Mouse (Mus musculus): ENCODE data around the gene Mt4. TPM values are rescaled to one million over a fixed set of nuclear protein-coding genes. Genes with fewer than 3 reads are reported as not detected.
A peak's percentile ranks its signal among the peaks of the same experiment; 100 is the strongest.
"Not testable (repeated sequence)": the region's sequence is repeated elsewhere in the genome, so short reads cannot be mapped to it uniquely, and the experiment has no call there.

The Mt4 gene
- polyA plus RNA-seq, 1 experiment: not detected

GRCm38 (mm10) chr8:94130126-94130525 lies 6.9 kb upstream of the Mt4 start:
- TF ChIP-seq POLR2A (IDR thresholded peaks at IDR 0.05; ENCODE audit: low read depth, low read length): no peak
- TF ChIP-seq CTCF (IDR thresholded peaks at IDR 0.05; ENCODE audit: borderline replicate concordance, insufficient read depth, low read length): no peak
- Histone ChIP-seq H3K4me1 (ENCODE audit: control insufficient read depth, insufficient read depth, low read length) (peaks cover 7% of the 10 kb centered on the region), H3K27ac (ENCODE audit: insufficient read depth, low read length) (no peak overlapping the region), H3K4me3 (ENCODE audit: insufficient read depth, low read length) (no peak overlapping the region)

- TF ChIP-seq POLR2A (IDR thresholded peaks at IDR 0.05; ENCODE audit: low read depth, low read length) (no peak), CTCF (IDR thresholded peaks at IDR 0.05; ENCODE audit: borderline replicate concordance, insufficient read depth, low read length) (no peak)
- Histone ChIP-seq H3K27ac (ENCODE audit: insufficient read depth, low read length) (no peak overlapping the region), H3K4me3 (ENCODE audit: insufficient read depth, low read length) (no peak overlapping the region), H3K4me1 (ENCODE audit: control insufficient read depth, insufficient read depth, low read length) (peaks cover 13% of the 10 kb centered on the region)
These were observed 4.9 kb upstream of the Mt4 start for GRCm38 (mm10) chr8:94132096-94132495.

GRCm38 (mm10) chr8:94134601-94135000 lies 2.4 kb upstream of the Mt4 start:
- H3K4me3 ChIP-seq (ENCODE audit: insufficient read depth, low read length): not testable (repeated sequence)
- Histone ChIP-seq H3K4me1 (ENCODE audit: control insufficient read depth, insufficient read depth, low read length) (peaks cover 13% of the 10 kb centered on the region), H3K27ac (ENCODE audit: insufficient read depth, low read length) (peak overlapping the region; percentile 52; the same call in 1 of the 2 replicates)

GRCm38 (mm10) chr8:94135556-94135955 lies 1.4 kb upstream of the Mt4 start:
- Histone ChIP-seq H3K4me3 (ENCODE audit: insufficient read depth, low read length) (no peak overlapping the region), H3K27ac (ENCODE audit: insufficient read depth, low read length) (no peak overlapping the region), H3K4me1 (ENCODE audit: control insufficient read depth, insufficient read depth, low read length) (peaks cover 13% of the 10 kb centered on the region)
- TF ChIP-seq POLR2A (IDR thresholded peaks at IDR 0.05; ENCODE audit: low read depth, low read length): no peak
- no peak for TF ChIP-seq CTCF (IDR thresholded peaks at IDR 0.05; ENCODE audit: borderline replicate concordance, insufficient read depth, low read length)

GRCm38 (mm10) chr8:94136192-94136591 lies 805 bp upstream of the Mt4 start:
- Histone ChIP-seq H3K4me1 (ENCODE audit: control insufficient read depth, insufficient read depth, low read length) (peaks cover 13% of the 10 kb centered on the region), H3K4me3 (ENCODE audit: insufficient read depth, low read length) (no peak overlapping the region), H3K27ac (ENCODE audit: insufficient read depth, low read length) (no peak overlapping the region)
- TF ChIP-seq POLR2A (IDR thresholded peaks at IDR 0.05; ENCODE audit: low read depth, low read length) (no peak), CTCF (IDR thresholded peaks at IDR 0.05; ENCODE audit: borderline replicate concordance, insufficient read depth, low read length) (no peak)

GRCm38 (mm10) chr8:94140266-94140795 lies 3.3 kb downstream of the Mt4 start:
- no peak overlapping the region for H3K27ac ChIP-seq (ENCODE audit: insufficient read depth, low read length)
- no peak for TF ChIP-seq CTCF (IDR thresholded peaks at IDR 0.05; ENCODE audit: borderline replicate concordance, insufficient read depth, low read length)
- TF ChIP-seq POLR2A (IDR thresholded peaks at IDR 0.05; ENCODE audit: low read depth, low read length): no peak
- H3K4me3 ChIP-seq (ENCODE audit: insufficient read depth, low read length): no peak overlapping the region
- peaks cover 6% of the 10 kb centered on the region for H3K4me1 ChIP-seq (ENCODE audit: control insufficient read depth, insufficient read depth, low read length)

GRCm38 (mm10) chr8:94148236-94148635 lies 11.2 kb downstream of the Mt4 start:
- Histone ChIP-seq H3K27ac (ENCODE audit: insufficient read depth, low read length) (no peak overlapping the region), H3K4me3 (ENCODE audit: insufficient read depth, low read length) (no peak overlapping the region), H3K4me1 (ENCODE audit: control insufficient read depth, insufficient read depth, low read length) (peaks cover 4% of the 10 kb centered on the region; the same call in 1 of the 2 replicates)
- TF ChIP-seq CTCF (IDR thresholded peaks at IDR 0.05; ENCODE audit: borderline replicate concordance, insufficient read depth, low read length) (no peak), POLR2A (IDR thresholded peaks at IDR 0.05; ENCODE audit: low read depth, low read length) (no peak)

GRCm38 (mm10) chr8:94150925-94151324 lies 13.9 kb downstream of the Mt4 start:
- H3K4me3 ChIP-seq (ENCODE audit: insufficient read depth, low read length): no peak overlapping the region
- TF ChIP-seq POLR2A (IDR thresholded peaks at IDR 0.05; ENCODE audit: low read depth, low read length) (no peak), CTCF (IDR thresholded peaks at IDR 0.05; ENCODE audit: borderline replicate concordance, insufficient read depth, low read length) (no peak)
- H3K27ac ChIP-seq (ENCODE audit: insufficient read depth, low read length): no peak overlapping the region
- peaks cover 4% of the 10 kb centered on the region; the same call in 1 of the 2 replicates for H3K4me1 ChIP-seq (ENCODE audit: control insufficient read depth, insufficient read depth, low read length)

- TF ChIP-seq POLR2A (IDR thresholded peaks at IDR 0.05; ENCODE audit: low read depth, low read length): no peak
- TF ChIP-seq CTCF (IDR thresholded peaks at IDR 0.05; ENCODE audit: borderline replicate concordance, insufficient read depth, low read length): 0 out of 2 replicates have a peak, but pooled peaks have one; percentile 17
- H3K4me1 ChIP-seq (ENCODE audit: control insufficient read depth, insufficient read depth, low read length): peaks cover 4% of the 10 kb centered on the region; the same call in 1 of the 2 replicates
- H3K27ac ChIP-seq (ENCODE audit: insufficient read depth, low read length): no peak within 1 kb of the TSS
- no peak within 1 kb of the TSS for H3K4me3 ChIP-seq (ENCODE audit: insufficient read depth, low read length)
These were observed 15.7 kb downstream of the Mt4 start, which contains the start of gene Mt3 for GRCm38 (mm10) chr8:94152513-94153300. Gene Mt3, plus strand, starts transcription at chr8:94152607.

GRCm38 (mm10) chr8:94153451-94153850 lies 16.5 kb downstream of the Mt4 start:
- H3K4me3 ChIP-seq (ENCODE audit: insufficient read depth, low read length): no peak overlapping the region
- no peak for TF ChIP-seq POLR2A (IDR thresholded peaks at IDR 0.05; ENCODE audit: low read depth, low read length)
- no peak for TF ChIP-seq CTCF (IDR thresholded peaks at IDR 0.05; ENCODE audit: borderline replicate concordance, insufficient read depth, low read length)
- H3K27ac ChIP-seq (ENCODE audit: insufficient read depth, low read length): no peak overlapping the region
- peaks cover 2% of the 10 kb centered on the region; the same call in 1 of the 2 replicates for H3K4me1 ChIP-seq (ENCODE audit: control insufficient read depth, insufficient read depth, low read length)
